Mouse (Mus musculus) midbrain, embryonic 15.5 days (tissue): Measurements from ENCODE around the gene 1700123K08Rik. TPM values are rescaled to one million over a fixed set of nuclear protein-coding genes. Genes with fewer than 3 reads are reported as not detected.
"Not testable (repeated sequence)": the region's sequence is repeated elsewhere in the genome, so short reads cannot be mapped to it uniquely, and the experiment has no call there.

Source experiments
- ATAC-seq: fragments of 200-750 bp; cut with Nextera tagmentation; replicated peaks from 2 replicates; pipeline ENCODE4 v1.8.0; 2017; ENCODE audit warnings: moderate TSS enrichment
- H3K27ac ChIP-seq: fragments of 300-500 bp; sonication (generic); 2 replicates; pipeline ENCODE4 v1.5.1; 2015; ENCODE audit warnings: mild to moderate bottlenecking, inconsistent platforms
- H3K27me3 ChIP-seq: fragments of 300-500 bp; sonication (generic); replicated peaks from 2 replicates; pipeline ENCODE4 v1.6.1; 2015; ENCODE audit warnings: inconsistent platforms
- H3K36me3 ChIP-seq: fragments of 300-500 bp; sonication (generic); replicated peaks from 2 replicates; pipeline ENCODE4 v1.6.1; 2015; ENCODE audit warnings: inconsistent platforms
- H3K4me1 ChIP-seq: fragments of 300-500 bp; sonication (generic); 2 replicates; pipeline ENCODE4 v1.6.1; 2015; ENCODE audit warnings: inconsistent platforms
- H3K4me2 ChIP-seq: fragments of 300-500 bp; sonication (generic); 2 replicates; pipeline ENCODE4 v1.6.1; 2015; ENCODE audit warnings: inconsistent platforms, mild to moderate bottlenecking, moderate library complexity
- H3K4me3 ChIP-seq: fragments of 300-500 bp; sonication (generic); 2 replicates; pipeline ENCODE4 v1.5.1; 2015; ENCODE audit warnings: mild to moderate bottlenecking, inconsistent platforms
- H3K9ac ChIP-seq: fragments of 300-500 bp; sonication (generic); 2 replicates; pipeline ENCODE4 v1.6.1; 2015; ENCODE audit warnings: mild to moderate bottlenecking, inconsistent platforms
- H3K9me3 ChIP-seq: fragments of 300-500 bp; sonication (generic); 2 replicates; pipeline ENCODE4 v1.6.1; 2016; ENCODE audit warnings: inconsistent platforms
- WGBS: fragments of 180-500 bp; shearing (Covaris S2); methylation state at CpG from one replicate; pipeline ENCODE4 v1.1.7; 2015; ENCODE audit warnings: mixed read lengths; 5-methylcytosine and 5-hydroxymethylcytosine counted together
- microRNA-seq: library from miRNA; unstranded; fragments of <30 nt; microRNA quantifications from one replicate; pipeline ENCODE4, GENCODE M21; 2016
- polyA plus RNA-seq: library from polyadenylated mRNA; unstranded; fragments of >200 nt; fragmentation: Nextera tagmentation; extraction: Ambion mirVana; gene quantifications from 2 replicates; pipeline ENCODE4 v1.2.1, GENCODE M21; 2015

1700123K08Rik gene
- not detected in 2 replicates for polyA plus RNA-seq

- H3K9ac ChIP-seq, H3K27me3 ChIP-seq, H3K4me1 ChIP-seq, H3K9me3 ChIP-seq, ATAC-seq, H3K4me3 ChIP-seq, H3K4me2 ChIP-seq, H3K36me3 ChIP-seq, H3K27ac ChIP-seq: not testable (repeated sequence)
- WGBS: 82% methylated on average over 2 of the region's 2 CpGs
Observed at GRCm38 (mm10) chr5:138564612-138565011, at the start of gene 1700123K08Rik. Gene 1700123K08Rik (minus strand): TSS chr5:138564712.

- Histone ChIP-seq H3K4me3 (no peak overlapping the region), H3K4me1 (no peaks in the 10 kb centered on the region), H3K27ac (no peak overlapping the region), H3K36me3 (no peaks in the 10 kb centered on the region), H3K9me3 (peaks cover 3% of the 10 kb centered on the region; the same call in 1 of the 2 replicates), H3K4me2 (no peak overlapping the region), H3K9ac (no peak overlapping the region), H3K27me3 (no peaks in the 10 kb centered on the region)
- WGBS: 95% methylated on average over 6 of the region's 6 CpGs
- ATAC-seq: no peak
Observed at GRCm38 (mm10) chr5:138587396-138587795, 22.9 kb upstream of the 1700123K08Rik start.

GRCm38 (mm10) chr5:138571623-138572022, 7.1 kb upstream of the 1700123K08Rik start:
- no peak overlapping the region for H3K4me3 ChIP-seq
- no peak overlapping the region for H3K27ac ChIP-seq
- no peak for ATAC-seq
- no peaks in the 10 kb centered on the region for H3K9me3 ChIP-seq
- H3K27me3 ChIP-seq: no peaks in the 10 kb centered on the region
- no peaks in the 10 kb centered on the region for H3K4me1 ChIP-seq
- no peaks in the 10 kb centered on the region for H3K36me3 ChIP-seq
- H3K9ac ChIP-seq: no peak overlapping the region
- no peak overlapping the region for H3K4me2 ChIP-seq
- 59% methylated on average over 4 of the region's 4 CpGs for WGBS

GRCm38 (mm10) chr5:138552718-138553117, 11.8 kb downstream of the 1700123K08Rik start:
- no peak for ATAC-seq
- no peak overlapping the region for H3K4me2 ChIP-seq
- no peaks in the 10 kb centered on the region for H3K9me3 ChIP-seq
- no peaks in the 10 kb centered on the region for H3K36me3 ChIP-seq
- H3K27me3 ChIP-seq: no peaks in the 10 kb centered on the region
- WGBS: 57% methylated on average over 1 of the region's 1 CpGs
- no peak overlapping the region for H3K27ac ChIP-seq
- H3K4me1 ChIP-seq: no peaks in the 10 kb centered on the region
- H3K9ac ChIP-seq: no peak overlapping the region
- no peak overlapping the region for H3K4me3 ChIP-seq

- H3K4me3 ChIP-seq: no peak overlapping the region
- H3K36me3 ChIP-seq: no peaks in the 10 kb centered on the region
- no peaks in the 10 kb centered on the region for H3K27me3 ChIP-seq
- H3K27ac ChIP-seq: no peak overlapping the region
- H3K9me3 ChIP-seq: no peaks in the 10 kb centered on the region
- no peak for ATAC-seq
- no peaks in the 10 kb centered on the region for H3K4me1 ChIP-seq
- no peak overlapping the region for H3K4me2 ChIP-seq
- H3K9ac ChIP-seq: no peak overlapping the region
- WGBS: 92% methylated on average over 1 of the region's 1 CpGs
Observed at GRCm38 (mm10) chr5:138532491-138532890, 32.0 kb downstream of the 1700123K08Rik start.

Small RNA genes lying within 50 kb of the gene (microRNA-seq; reads per million reads assigned to microRNA genes)
- not detected for gene Gm24082

Other genes starting within 250 kb of the 1700123K08Rik start
- gene Pvrig, start 222.8 kb downstream of the 1700123K08Rik start, polyA plus RNA-seq: 0.22 TPM in 1 of 2 replicates, not detected in the other
- 70.4 and 79.7 TPM in 2 replicates for gene Zfp157, start 123.2 kb downstream of the 1700123K08Rik start, polyA plus RNA-seq
- 78.4 and 78.6 TPM in 2 replicates for gene Zfp68, start 55.0 kb upstream of the 1700123K08Rik start, polyA plus RNA-seq
- gene A430033K04Rik, start 58.1 kb upstream of the 1700123K08Rik start, polyA plus RNA-seq: 24.4 and 26.4 TPM in 2 replicates
- 57.9 and 65.4 TPM in 2 replicates for gene Fam20c, start 189.8 kb upstream of the 1700123K08Rik start, polyA plus RNA-seq